Mouse (Mus musculus): ENCODE measurements at regions not wholly inside any gene's neighbourhood (a gene's known extent, or its start where the extent isn't known, plus 50 kb on each side); places are given as distances from the start of the nearest gene placed in this dataset.

- Histone ChIP-seq H3K4me1 (ENCODE audit: control insufficient read depth in 1 of 2, insufficient read depth in 2 of 2, low read length in 2 of 2) (no peaks in the 10 kb centered on the region), H3K79me2 (ENCODE audit: control insufficient read depth, insufficient read depth, low read length, poor library complexity) (no peaks in the 10 kb centered on the region), H3K9ac (ENCODE audit: control insufficient read depth, low read depth, low read length, poor library complexity, severe bottlenecking) (no peak overlapping the region), H3K36me3 (ENCODE audit: control insufficient read depth in 1 of 2, insufficient read depth in 2 of 2, low read length in 2 of 2) (no peaks in the 10 kb centered on the region), H3K27me3 (ENCODE audit: control insufficient read depth in 1 of 2, insufficient read depth in 2 of 2, low read length in 2 of 2) (no peaks in the 10 kb centered on the region), H3K4me3 (ENCODE audit: control insufficient read depth in 1 of 2, insufficient read depth in 1 of 2, low read depth in 2 of 2, low read length in 2 of 2) (no peak overlapping the region), H3K27ac (ENCODE audit: control insufficient read depth, low read depth, low read length) (no peak overlapping the region), H3K9me3 (replicated peaks; ENCODE audit: insufficient read depth, low read length) (no peaks in the 10 kb centered on the region)
- TF ChIP-seq POLR2A (IDR thresholded peaks at IDR 0.05; ENCODE audit: control insufficient read depth in 1 of 2, insufficient read depth in 1 of 2, low read depth in 1 of 2, low read length in 2 of 2, poor library complexity in 1 of 2) = no peak
- DNase-seq (ENCODE audit: low read depth, low spot score) = no peak
These were observed 608.9 kb upstream of the Map3k7 start for GRCm38 (mm10) chr4:31354953-31355352.

- H3K4me1 ChIP-seq (ENCODE audit: control insufficient read depth in 1 of 2, insufficient read depth in 2 of 2, low read length in 2 of 2) = no peaks in the 10 kb centered on the region
- H3K9me3 ChIP-seq (replicated peaks; ENCODE audit: insufficient read depth, low read length) = no peaks in the 10 kb centered on the region
- H3K4me3 ChIP-seq (ENCODE audit: control insufficient read depth in 1 of 2, insufficient read depth in 1 of 2, low read depth in 2 of 2, low read length in 2 of 2) = no peak overlapping the region
- no peaks in the 10 kb centered on the region for H3K79me2 ChIP-seq (ENCODE audit: control insufficient read depth, insufficient read depth, low read length, poor library complexity)
- H3K9ac ChIP-seq (ENCODE audit: control insufficient read depth, low read depth, low read length, poor library complexity, severe bottlenecking) = no peak overlapping the region
- no peaks in the 10 kb centered on the region for H3K27me3 ChIP-seq (ENCODE audit: control insufficient read depth in 1 of 2, insufficient read depth in 2 of 2, low read length in 2 of 2)
- no peaks in the 10 kb centered on the region for H3K36me3 ChIP-seq (ENCODE audit: control insufficient read depth in 1 of 2, insufficient read depth in 2 of 2, low read length in 2 of 2)
- no peak for DNase-seq (ENCODE audit: low read depth, low spot score)
- no peak for TF ChIP-seq JUND (IDR thresholded peaks at IDR 0.05; ENCODE audit: low read depth, low read length)
- TF ChIP-seq MEF2A (IDR thresholded peaks at IDR 0.05; ENCODE audit: extremely low read depth, insufficient replicate concordance, low read depth, low read length, poor library complexity, severe bottlenecking) = no peak
- no peak for TF ChIP-seq TAL1 (IDR thresholded peaks at IDR 0.05; ENCODE audit: low read length)
- TF ChIP-seq MAX (IDR thresholded peaks at IDR 0.05; ENCODE audit: low read length) = no peak
- no peak for TF ChIP-seq E2F4 (IDR thresholded peaks at IDR 0.05; ENCODE audit: borderline replicate concordance, low read depth, low read length)
- TF ChIP-seq RCOR1 (IDR thresholded peaks at IDR 0.05; ENCODE audit: low read depth, low read length) = no peak
- TF ChIP-seq MYC (IDR thresholded peaks at IDR 0.05; ENCODE audit: low read depth, low read length) = no peak
- TF ChIP-seq MAFK (IDR thresholded peaks at IDR 0.05; ENCODE audit: borderline replicate concordance, low read depth, low read length) = no peak
- no peak for TF ChIP-seq ETS1 (IDR thresholded peaks at IDR 0.05; ENCODE audit: low read depth, low read length)
- no peak for TF ChIP-seq MAZ (IDR thresholded peaks at IDR 0.05; ENCODE audit: low read depth, low read length)
- no peak for TF ChIP-seq CTCF (IDR thresholded peaks at IDR 0.05 in 2 of 3, conservative IDR thresholded peaks at IDR 0.05 in 1 of 3; ENCODE audit: control insufficient read depth in 1 of 3, insufficient read depth in 1 of 3, low read depth in 2 of 3, low read length in 3 of 3, poor library complexity in 1 of 3, severe bottlenecking in 1 of 3)
- no peak for TF ChIP-seq POLR2A (IDR thresholded peaks at IDR 0.05; ENCODE audit: control insufficient read depth in 1 of 2, insufficient read depth in 1 of 2, low read depth in 1 of 2, low read length in 2 of 2, poor library complexity in 1 of 2)
- no peak for TF ChIP-seq ZKSCAN1 (IDR thresholded peaks at IDR 0.05; ENCODE audit: low read depth, low read length)
- TF ChIP-seq EP300 (IDR thresholded peaks at IDR 0.05; ENCODE audit: low read depth in 1 of 2, low read length in 2 of 2) = no peak
- no peak for TF ChIP-seq BHLHE40 (IDR thresholded peaks at IDR 0.05; ENCODE audit: borderline replicate concordance, low read depth, low read length)
- TF ChIP-seq RAD21 (IDR thresholded peaks at IDR 0.05; ENCODE audit: low read depth, low read length) = no peak
- no peak for TF ChIP-seq HCFC1 (IDR thresholded peaks at IDR 0.05; ENCODE audit: low read depth, low read length)
- TF ChIP-seq TCF12 (IDR thresholded peaks at IDR 0.05; ENCODE audit: low read depth, low read length) = no peak
- TF ChIP-seq POLR2AphosphoS5 (IDR thresholded peaks at IDR 0.05; ENCODE audit: borderline replicate concordance, low read depth, low read length) = no peak
- H3K27ac ChIP-seq (ENCODE audit: control insufficient read depth, low read depth, low read length) = no peak overlapping the region
These were observed 597.7 kb upstream of the Map3k7 start for GRCm38 (mm10) chr4:31366172-31366571.

Data from MEL (cell line).